Mouse (Mus musculus): ENCODE data around the gene Hspa1a.

- TF ChIP-seq POLR2A (IDR thresholded peaks at IDR 0.05; ENCODE audit: borderline replicate concordance, extremely low read depth, low read depth, low read length) = no peak
- no peak for TF ChIP-seq CTCF (IDR thresholded peaks at IDR 0.05; ENCODE audit: insufficient read depth, low read length)
These were observed 43.3 kb upstream of the Hspa1a start for GRCm38 (mm10) chr17:35015296-35015695.
